Mouse (Mus musculus) layer of hippocampus, postnatal 36 days (tissue): Measurements from ENCODE around the gene Olfr66. TPM values are rescaled to one million over a fixed set of nuclear protein-coding genes. Genes with fewer than 3 reads are reported as not detected.

Source experiments
- DNase-seq, 2 experiments: peaks; one replicate each; pipeline ENCODE4 v3.0.0; 2022
- total RNA-seq, 2 experiments: library from RNA; stranded (reverse); gene quantifications; 2 replicates each; pipeline ENCODE4 v1.2.3; 2021

Olfr66 gene
- total RNA-seq = not detected

- DNase-seq = no peak
Observed at GRCm38 (mm10) chr7:103886152-103886551, at the start of gene Olfr66. Olfr66 (minus strand) TSS chr7:103886252.

GRCm38 (mm10) chr7:103934264-103934663, 48.2 kb upstream of the Olfr66 start, which contains the start of gene Olfr632:
Olfr632 (plus strand) TSS chr7:103934347.
- no peak for DNase-seq

- DNase-seq = no peak
Observed at GRCm38 (mm10) chr7:103928525-103928924, 42.5 kb upstream of the Olfr66 start, which contains the start of gene Olfr631. Olfr631 (plus strand) TSS chr7:103928825.

DNA sequence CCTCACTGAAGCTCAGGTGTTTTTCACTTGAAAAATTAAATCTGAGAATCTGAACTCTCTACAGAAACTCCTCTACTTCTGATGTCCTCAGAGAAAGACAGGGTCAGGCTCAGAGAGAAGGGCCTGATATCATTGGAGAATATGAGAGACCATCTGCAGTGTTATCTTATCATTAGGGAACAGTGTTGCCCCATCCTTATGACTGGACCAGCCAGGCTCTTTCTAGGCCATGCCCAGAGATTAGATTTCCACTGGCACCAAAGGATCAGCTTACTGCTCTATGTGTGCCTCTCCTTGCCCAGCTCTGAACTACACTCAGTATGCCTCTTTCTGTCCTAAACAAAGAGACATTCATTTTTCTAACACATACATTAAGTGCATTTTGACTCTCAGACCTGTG, 29.3 kb upstream of the Olfr66 start:
- DNase-seq = no peak

DNA sequence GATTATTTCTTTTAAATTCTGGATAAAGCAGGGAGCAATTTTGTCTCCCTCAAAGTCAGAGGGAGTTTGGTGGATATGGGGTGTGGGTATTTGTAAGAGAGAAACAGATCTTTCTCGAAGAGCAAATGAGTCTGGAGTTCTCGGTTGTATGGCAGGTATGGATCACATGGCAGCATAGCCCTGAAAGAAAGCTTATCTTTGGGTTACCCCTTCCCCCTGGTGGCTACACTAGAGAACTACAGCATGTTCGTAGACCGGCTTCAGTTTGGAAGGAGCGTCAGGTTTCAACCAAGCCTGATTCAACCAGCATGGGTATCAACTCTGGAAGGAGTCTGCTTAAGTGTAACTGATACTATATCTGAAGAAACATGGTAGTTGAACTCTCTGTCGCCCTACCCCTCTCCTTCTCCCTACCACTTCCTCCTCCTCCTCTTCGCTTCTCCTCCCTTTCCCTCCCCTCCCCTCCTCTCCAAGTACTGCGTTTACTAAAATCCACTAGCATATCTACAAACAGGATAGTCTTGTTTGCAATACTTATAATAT, 27.0 kb upstream of the Olfr66 start:
- no peak for DNase-seq

GRCm38 (mm10) chr7:103910047-103910446, 24.0 kb upstream of the Olfr66 start:
- DNase-seq = no peak

DNA sequence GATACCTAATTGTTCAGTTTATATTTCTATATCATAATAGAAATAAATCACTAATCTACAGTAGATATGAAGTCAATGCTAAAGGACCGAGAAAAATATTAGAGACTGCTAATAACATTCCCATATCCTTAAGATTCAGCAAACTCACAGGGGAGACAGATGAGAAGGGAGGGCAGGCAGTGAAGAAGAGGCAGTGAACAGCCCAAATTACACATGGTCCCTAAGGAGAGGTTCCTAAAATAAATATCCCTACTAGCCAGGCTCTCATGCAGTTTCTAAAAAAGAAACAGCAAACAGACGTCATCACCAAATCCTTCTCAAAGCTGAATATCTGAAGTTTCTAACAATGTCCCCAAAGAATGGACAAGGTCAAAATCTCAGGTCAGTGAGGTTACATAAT, 17.1 kb upstream of the Olfr66 start, which contains the start of gene Olfr65:
TSS of gene Olfr65 (plus strand) at position 301 of the 400 bp plus-strand sequence.
- DNase-seq = no peak

- no peak for DNase-seq
Observed at GRCm38 (mm10) chr7:103894385-103894784, 8.3 kb upstream of the Olfr66 start, which contains the start of gene Olfr64. Olfr64 (minus strand) TSS chr7:103894485.

DNA sequence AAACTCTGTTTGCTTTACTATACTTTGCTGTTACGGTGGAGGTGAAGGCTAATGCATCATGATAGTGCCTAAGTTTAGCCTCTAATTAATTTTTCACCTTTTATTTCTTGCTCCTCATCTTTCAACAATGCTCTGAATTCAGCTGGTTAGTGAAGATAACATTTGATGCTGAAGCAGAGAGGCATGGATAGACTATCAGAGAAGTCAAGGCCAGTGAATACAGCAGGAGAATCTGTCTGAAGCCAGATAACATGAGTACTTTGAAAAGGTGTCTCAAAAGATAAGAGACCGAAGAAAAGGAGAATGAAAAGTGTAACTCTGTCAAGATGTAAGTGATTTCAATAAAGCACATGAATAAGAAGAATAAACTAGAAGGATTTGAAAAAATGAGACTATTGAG, 9.0 kb downstream of the Olfr66 start:
- DNase-seq = no peak

DNA sequence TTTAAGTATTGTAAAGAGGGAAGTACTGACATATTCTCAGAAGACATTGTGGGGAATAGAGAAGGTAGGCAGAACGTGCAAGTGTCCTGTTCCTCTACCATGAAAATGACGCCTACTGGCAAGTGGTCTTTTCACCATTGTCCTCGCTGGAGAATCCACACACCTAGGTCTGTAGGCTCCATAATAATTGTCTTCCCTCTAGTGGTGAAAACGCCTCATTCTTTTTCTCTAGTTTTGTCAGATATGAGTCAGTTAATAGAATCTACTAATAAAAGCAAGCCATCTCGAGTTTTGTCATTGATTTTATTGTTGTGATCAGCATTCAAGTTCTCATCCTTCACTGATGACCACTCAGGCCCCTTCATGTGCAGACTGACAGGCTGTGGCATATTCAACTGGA, 11.6 kb downstream of the Olfr66 start:
- no peak for DNase-seq

GRCm38 (mm10) chr7:103873064-103873463, 13.0 kb downstream of the Olfr66 start:
- no peak for DNase-seq

DNA sequence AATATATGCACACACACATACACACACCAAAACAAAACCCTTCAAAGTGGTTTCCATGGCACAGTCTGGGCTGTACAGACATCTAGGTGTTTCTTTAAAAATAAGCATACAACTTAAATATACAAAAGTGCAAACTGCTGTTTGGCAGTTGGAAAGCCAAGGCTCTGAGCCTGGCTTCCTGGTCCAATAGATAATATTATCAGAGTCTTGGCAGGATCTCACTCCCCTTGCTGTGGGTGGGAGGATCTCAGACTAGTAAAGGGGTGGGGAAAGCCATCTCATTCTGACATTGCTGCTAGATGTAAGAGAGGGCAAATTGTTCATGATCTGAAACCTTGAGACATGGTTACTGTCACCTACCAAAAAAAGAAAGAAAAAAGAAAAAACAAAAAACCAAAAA, 15.4 kb downstream of the Olfr66 start:
- no peak for DNase-seq

GRCm38 (mm10) chr7:103865716-103866115, 20.3 kb downstream of the Olfr66 start:
- DNase-seq = no peak

- no peak for DNase-seq
Observed at GRCm38 (mm10) chr7:103861531-103861930, 24.5 kb downstream of the Olfr66 start.

DNA sequence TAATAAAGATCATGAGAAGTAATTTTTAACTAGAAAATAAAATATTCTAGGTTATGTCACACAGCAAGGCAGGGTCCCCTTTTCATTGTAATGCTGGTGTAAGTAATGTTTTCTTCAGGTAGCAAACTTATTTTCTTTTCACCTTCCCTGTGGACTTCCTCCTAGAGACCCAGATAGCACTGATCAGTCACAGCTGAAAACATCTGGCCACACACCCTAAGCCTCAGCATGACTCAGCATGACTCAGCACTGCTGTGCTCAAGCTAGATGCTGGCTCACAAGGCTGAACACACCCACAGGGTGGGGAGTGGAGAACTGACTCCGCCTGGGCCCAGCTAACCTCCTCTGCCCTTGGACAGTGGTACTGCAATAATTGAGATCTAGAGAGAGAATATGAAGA, 25.2 kb downstream of the Olfr66 start:
- DNase-seq = no peak

- DNase-seq = no peak
Observed at GRCm38 (mm10) chr7:103859076-103859475, 27.0 kb downstream of the Olfr66 start.

DNA sequence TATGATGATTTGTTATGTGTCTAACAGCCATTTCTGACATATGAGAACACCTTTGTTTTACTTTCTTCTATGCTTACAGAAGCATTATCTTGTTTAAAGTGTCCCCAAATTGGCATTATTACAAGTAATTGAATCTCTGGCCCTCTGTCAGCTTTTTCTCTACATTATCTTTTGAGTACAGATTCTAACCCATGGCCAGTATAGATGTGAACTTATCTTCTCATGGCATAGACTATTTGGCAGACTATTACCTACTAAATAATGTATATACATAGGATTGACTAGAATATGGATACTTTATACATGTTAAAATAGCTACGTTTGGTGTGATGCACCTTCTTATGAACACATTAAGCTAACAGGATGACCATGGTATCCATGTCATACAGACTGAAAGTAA, 31.4 kb downstream of the Olfr66 start:
- no peak for DNase-seq

DNA sequence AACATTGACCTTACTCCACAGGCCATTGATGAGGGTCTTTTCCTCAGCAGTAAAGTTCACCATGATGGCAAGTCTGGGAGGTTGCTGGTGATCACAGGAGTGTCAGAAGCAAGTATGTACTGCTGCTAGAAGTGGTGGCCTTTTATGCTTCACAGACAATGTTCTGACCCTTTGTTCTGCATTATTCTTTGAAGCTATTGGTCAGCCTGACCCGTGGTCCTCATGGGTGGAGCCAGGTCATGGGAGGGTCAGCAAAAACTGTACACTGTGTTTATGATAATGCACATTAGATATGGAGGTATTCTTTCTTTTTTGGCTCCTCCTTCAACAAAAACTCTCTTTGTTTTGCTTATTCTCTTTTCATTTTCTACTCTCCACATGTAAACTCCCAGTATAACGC, 33.0 kb downstream of the Olfr66 start, which contains the start of gene Hbb-y:
TSS of gene Hbb-y (minus strand) at position 127 of the 400 bp plus-strand sequence.
- DNase-seq = no peak

DNA sequence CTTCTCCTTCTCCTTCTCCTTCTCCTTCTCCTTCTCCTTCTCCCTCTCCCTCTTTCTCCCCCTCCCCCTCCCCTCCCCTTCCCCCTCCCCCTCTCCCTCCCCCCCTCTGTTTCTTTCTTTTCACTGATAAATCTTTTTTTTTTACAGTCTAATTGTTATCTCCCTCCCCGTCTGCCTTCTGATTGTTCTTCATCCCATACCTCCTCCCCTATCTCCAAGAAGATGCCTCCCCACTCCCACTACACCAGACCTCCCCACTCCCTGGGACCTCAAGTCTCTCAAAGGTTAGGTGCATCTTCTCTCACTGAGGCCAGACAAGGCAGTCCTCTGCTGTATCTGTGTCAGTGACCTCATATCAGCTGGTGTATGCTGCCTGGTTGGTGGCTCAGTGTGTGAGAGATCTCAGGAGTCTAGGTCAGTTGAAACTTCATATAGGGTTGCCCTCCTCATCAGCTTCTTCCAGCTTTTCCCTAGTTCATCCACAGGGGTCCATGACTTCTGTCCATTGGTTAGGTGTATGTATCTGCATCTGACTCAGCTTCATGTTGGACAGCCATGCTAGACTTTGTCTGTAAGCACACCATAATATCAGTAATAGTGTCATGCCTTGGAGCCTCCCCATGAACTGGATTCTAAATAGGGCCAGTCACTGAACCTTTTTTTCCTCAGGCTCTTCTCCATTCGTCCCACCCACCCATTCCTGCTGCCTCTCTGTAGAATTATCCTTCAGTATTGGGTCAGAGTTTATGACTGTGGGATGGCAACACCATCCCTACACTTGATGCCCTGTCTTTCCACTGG, 41.3 kb downstream of the Olfr66 start:
- no peak for DNase-seq

- DNase-seq = no peak
Observed at GRCm38 (mm10) chr7:103843034-103843433, 43.0 kb downstream of the Olfr66 start, which contains the start of gene Hbb-bh1. Hbb-bh1 (minus strand) TSS chr7:103843164.

DNA sequence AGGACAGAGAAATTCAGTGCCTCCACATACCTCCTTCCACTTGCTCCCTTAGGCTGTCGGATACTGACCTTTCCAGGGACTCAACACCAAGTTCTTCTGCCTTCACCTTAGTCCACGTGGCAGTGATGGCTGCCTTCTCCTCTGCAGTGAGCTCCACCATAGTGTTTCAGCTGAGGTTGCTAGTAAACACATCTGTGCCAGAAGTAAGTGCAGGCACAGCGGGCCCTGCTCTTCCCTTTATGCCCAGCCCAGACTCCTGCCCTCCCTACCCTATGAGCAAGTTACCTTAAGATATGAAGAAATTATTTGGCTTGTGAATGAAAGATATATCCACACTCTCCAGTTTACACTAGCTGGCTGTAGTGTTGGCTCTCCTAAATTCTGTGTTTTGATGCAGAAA, 45.8 kb downstream of the Olfr66 start, which contains the start of gene Hbb-bh2:
TSS of gene Hbb-bh2 (minus strand) at position 253 of the 400 bp plus-strand sequence.
- no peak for DNase-seq
